Mouse (Mus musculus) brain, embryonic 14.5 days (tissue): ENCODE measurements around the gene Ptprcap. TPM values are rescaled to one million over a fixed set of nuclear protein-coding genes. Genes with fewer than 3 reads are reported as not detected.
"Not testable (repeated sequence)": the region's sequence is repeated elsewhere in the genome, so short reads cannot be mapped to it uniquely, and the experiment has no call there.

Experiments
- DNase-seq: peaks from one replicate; pipeline ENCODE4 v3.0.0-alpha.2; 2011; ENCODE audit warnings: low read depth
- CTCF ChIP-seq: fragments of 200-500 bp; IDR thresholded peaks from 2 replicates; pipeline ENCODE4 v1.5.1; 2012; ENCODE audit warnings: inconsistent platforms, mild to moderate bottlenecking, moderate library complexity, borderline replicate concordance; ENCODE audit not compliant: insufficient read depth, insufficient read length; ENCODE audit errors: extremely low read depth
- POLR2A ChIP-seq: fragments of 200-500 bp; IDR thresholded peaks from 2 replicates; pipeline ENCODE4 v1.6.1; 2012; ENCODE audit warnings: mild to moderate bottlenecking, inconsistent platforms, borderline replicate concordance; ENCODE audit not compliant: poor library complexity, insufficient read depth, insufficient read length, severe bottlenecking; ENCODE audit errors: extremely low read depth
- polyA plus RNA-seq: library from polyadenylated mRNA; depleted of rRNA; stranded (reverse); fragments of >200 nt; gene quantifications from 2 replicates; pipeline ENCODE4 v1.2.3, GENCODE M21; 2012

Ptprcap gene
- polyA plus RNA-seq, 1 experiment, result 1.5 TPM

DNA sequence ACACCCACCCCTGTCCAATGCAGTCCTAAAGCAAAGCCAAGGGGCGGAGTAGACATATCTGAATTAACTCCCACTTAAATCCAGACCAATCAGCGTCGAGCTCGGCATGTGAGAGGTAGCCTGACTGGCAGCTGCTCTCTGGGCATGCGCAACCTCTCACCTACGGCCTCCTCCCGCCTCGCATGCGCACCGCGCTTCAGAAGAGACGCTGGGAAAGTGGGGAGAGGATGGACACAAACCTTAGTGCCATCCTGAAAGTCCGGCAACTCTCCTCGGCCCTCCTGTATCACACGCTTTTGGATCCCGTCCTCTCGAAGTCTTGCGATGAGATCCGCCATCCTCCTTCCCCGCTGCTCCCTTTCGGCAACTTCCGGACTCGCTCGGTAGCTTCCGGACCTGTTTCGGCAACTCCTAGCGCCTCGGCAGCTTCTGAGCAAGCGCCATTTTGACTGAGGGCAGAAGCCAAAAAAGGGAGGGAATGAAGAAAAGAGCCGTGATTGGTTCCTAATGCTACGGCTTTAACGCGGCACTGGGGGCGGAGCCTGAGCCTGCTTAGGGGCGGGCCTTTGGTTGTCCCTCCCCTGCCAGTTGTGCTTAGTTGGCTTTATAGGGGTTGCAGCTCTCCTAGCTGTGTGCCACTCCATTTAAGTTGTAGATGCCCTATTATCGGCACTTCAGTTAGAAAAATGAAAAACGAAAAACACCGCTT is 32.2 kb upstream of the Ptprcap start:
- TF ChIP-seq CTCF (no peak), POLR2A (0 out of 2 replicates have a peak, but pooled peaks have one; percentile 16)
- peak; percentile 99 for DNase-seq

DNA sequence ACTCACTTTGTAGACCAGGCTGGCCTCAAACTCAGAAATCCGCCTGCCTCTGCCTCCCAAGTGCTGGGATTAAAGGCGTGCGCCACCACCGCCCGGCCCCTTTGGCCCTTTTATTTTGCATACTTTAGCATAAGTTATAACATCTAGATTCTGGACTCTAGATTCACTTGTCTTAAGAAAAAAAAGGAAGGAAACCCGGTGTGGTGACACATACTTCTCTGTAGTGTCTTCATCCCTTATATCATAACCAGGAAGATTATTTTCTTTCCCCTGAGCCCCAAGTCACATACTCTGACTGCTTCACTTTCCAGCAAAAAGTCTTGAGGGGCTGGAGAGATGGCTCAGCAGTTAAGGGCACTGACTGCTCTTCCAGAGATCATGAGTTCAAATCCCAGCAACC is 31.5 kb upstream of the Ptprcap start:
- not testable (repeated sequence) for DNase-seq

DNA sequence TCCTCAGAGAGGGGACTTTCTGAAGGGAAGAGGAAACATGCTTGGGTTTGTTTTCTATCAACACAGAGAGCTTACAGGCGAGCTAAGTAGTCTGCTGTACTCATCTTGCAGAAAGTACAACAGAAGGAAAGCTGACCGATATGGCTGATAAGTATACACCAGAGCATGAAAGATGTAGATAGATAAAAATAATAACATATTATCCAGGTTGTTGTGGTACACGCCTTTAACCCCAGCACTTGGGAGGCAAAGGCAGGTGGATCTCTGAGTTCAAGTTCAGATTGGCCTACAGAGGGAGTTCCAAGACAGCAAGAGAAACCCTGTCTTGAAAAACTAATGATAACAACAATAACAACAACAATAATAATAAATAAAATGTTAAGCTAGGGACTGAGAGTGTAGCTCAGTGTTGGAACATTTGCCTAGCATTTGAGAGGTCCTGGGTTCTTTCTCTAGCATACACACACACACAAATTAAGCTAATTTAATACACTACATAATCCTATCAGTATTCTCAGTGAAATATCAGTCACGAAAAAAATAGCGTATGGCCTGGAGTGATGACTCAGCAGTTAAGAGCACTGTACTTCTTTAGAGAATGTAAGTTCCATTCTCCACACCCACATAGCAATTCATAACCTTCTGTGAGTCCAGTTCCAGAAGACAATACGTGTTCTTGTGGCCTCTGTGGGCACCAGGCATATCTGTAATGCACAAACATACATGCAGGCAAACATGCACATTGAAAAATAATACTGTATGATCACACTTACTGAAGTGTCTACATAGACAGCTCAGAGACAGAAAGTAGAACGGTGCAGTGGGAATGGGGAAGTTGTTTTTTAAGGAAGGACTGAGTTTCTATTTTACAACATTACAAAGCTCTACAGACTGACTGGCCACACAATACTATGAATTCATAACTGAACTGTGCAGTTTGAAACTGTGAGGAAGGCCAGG is 30.7 kb upstream of the Ptprcap start:
- no peak for TF ChIP-seq CTCF
- DNase-seq, result no peak

DNA sequence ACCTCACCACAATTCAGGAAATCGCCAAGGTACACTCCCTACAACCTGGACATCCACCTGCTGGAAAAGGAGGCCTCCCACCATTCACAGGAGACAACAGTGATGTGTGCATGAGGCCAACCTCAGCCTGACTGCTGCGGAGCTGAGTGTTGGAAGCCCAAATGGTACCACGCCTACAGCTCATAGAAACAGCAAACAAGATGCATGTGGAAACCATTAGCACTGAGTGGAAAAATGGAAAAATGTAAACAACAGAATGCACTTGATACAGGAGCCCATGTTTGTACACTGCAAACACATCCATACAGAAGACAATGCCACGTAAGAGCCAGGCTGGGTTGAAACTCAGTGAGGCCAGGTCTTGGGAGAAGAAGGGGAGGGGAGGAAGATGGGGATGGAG is 29.0 kb upstream of the Ptprcap start:
- TF ChIP-seq POLR2A (no peak), CTCF (no peak)
- no peak for DNase-seq

DNA sequence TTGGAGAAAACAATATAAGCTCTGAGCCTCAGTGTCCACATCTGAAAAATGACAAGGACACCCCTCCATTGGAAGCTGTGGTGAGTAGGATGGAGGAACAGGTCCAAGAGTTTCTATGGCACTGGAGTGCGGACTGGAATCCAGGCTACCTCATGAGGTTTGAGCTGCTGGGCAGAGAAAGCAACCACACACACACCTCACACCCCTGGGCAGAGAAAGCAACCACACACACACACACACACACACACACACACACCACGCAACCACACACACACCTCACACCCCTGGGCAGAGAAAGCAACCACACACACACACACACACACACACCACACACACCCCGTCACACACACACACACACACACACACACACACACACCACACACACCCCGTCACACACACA is 28.1 kb upstream of the Ptprcap start:
- peak; percentile 49 for DNase-seq

DNA sequence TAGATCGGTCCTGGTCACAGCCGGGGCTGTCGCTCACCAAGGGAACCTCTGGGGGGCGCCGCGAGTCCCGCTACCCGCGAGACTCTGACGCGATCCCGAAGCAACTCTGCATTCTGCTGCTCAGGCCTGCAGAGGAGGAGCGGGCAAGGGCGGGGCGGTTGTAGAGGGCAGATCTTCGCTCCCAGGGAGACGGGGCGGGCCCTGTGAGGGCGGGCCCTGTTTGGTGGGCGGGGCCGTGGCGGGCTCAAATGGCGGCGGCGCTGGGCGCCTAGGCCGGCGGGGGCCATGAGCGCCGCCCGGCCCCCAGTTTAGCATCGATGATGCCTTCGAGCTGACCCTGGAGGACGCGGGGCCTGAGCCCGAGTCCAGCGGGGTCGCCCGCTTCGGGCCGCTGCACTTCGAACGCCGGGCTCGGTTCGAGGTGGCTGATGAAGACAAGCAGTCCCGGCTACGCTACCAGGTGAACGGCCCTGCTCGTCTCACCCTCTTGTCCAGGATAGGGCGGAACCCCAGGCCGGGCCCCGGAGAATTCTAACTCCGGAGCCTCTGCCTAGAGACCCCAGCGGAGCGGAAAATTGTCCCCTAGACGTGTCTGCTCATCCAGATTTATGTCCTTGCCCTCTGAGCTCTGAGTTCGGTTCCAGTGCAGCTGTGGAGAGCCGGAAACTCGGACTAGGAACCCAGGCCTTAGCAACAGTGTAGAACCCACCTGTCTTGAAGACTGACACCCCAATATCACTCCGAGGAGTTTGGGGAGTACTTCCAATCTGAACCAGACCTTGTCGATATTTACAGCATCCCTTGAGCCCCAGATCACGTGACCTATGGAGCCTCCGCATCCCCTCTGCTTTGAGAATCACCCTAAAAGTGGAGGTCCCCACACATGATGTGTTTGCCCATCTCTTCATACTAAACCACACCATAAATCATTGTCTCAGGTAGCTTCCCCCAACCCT is 27.4 kb upstream of the Ptprcap start, which contains the start of gene Aip:
TSS of gene Aip (minus strand) at position 118 of the 956 bp plus-strand sequence.
- peak; percentile 71 for TF ChIP-seq CTCF
- peak; percentile 91 for TF ChIP-seq POLR2A

DNA sequence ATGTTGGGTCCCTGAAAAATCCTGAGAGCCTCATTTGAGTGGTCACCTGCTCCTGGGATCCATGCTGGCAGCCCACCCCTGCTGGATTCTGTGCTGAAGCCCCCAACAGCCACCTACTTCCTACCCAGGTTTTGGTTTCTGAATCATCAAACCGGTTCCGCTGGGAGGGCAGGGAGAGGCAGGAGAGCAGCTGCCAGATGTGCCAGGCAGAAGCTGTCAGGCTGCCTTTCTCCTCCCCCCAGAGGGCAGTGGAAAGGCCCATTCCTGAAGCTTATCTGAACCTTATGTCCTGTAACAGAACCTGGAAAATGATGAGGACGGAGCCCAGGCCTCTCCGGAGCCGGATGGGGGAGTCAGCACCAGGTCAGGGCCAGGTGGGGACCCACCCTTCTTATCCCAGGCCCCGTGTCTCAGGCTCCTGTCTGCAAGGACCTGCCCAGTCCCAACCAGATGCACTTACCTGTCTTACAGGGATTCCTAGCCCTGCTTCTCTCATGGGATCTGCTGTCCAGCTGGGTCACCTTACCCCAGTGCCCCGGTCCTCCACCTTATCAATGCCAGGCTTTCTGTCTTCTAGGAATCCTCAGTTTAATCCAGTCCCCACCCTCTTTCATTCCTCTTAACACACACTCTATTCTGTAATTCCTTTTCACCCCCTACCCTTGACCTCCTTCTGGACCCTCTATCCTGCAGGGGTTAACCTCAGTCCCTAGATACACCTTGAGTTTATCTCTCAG is 26.5 kb upstream of the Ptprcap start:
- TF ChIP-seq CTCF, result no peak
- no peak for DNase-seq

More for the DNA sequence above, 27.4 kb upstream of the Ptprcap start, which contains the start of gene Aip:
- DNase-seq, result peak; percentile 99

DNA sequence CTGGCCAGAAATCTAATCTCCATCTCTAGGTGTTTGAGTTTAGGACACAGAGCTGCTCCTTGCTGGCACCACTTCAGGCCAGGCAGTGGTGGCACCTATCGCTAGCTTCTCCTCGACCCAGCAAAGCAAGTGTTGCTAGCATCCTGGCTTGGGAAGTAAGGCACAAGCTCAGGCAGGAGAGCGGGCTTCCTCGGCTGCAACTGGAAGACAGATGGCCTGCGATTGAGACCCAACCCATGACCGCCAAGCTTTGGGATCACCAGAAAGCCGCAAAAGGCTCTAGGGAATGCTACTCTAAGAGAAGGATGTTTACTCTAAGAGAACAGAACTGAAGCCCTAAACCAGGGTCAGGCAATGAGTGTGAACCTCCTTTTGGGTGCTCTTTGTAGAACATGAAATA is 23.9 kb upstream of the Ptprcap start:
- DNase-seq, result no peak
- no peak for TF ChIP-seq POLR2A
- no peak for TF ChIP-seq CTCF

DNA sequence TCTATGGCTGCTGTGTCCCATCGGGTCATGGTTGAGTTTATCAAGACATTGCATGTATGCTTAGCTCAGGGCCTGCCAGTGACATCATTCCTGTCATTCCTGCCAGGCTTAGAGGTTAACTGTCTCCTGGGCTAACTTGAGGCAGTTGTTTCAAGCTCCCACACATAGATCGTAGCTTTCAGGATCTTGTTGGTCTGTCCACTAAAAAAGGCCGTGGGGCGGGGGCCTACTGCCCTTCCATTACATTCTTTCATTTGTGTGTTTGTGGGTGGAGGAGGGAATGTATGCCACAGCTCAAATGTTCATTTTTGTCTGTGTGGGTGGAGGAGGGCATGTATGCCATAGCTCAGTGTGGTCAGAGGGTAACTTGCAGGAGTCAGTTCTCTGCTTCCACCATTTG is 23.3 kb upstream of the Ptprcap start:
- no peak for DNase-seq

DNA sequence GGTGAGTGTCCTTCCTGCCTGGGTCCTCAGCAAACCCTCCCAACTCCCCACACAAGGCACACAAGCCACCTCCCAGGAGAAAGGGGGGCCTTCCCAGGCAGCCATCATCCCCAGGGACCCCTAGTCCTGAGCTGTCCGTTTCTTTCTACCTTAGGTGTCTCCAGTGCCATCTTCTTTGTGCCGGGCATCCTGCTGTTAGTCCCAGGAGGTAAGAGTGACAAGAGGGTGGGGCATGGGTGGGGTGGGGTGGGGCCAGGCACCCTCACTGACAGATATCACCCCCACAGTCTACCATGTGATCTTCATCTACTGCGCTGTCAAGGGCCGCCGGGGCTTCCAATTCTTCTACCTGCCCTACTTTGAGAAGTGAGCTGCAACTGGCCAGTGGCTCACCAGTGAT is 22.3 kb upstream of the Ptprcap start:
- TF ChIP-seq POLR2A (no peak), CTCF (no peak)
- DNase-seq, result no peak

More for the DNA sequence above, 23.3 kb upstream of the Ptprcap start:
- TF ChIP-seq POLR2A (no peak), CTCF (no peak)

DNA sequence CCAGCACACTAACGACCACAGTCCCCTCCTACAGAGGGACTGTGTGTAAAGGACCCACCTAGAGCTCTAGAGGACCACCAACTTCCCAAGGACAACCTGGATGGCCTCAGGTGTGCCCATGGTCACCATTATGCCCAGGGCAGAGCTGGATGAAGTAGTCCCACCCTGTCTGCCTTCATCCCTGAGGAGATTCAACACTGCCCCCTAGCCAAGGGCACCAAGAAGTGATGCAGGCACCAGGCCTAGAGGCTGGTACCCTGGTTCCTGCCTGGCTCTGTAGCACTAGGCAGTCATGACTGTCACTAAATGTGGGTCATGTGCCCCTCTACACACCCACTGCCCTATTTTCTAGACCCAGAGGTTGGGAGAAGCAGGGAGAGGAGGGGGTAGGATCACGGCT is 21.6 kb upstream of the Ptprcap start:
- no peak for DNase-seq
- no peak for TF ChIP-seq POLR2A
- TF ChIP-seq CTCF, result no peak
